Mouse (Mus musculus): Measurements from ENCODE around the gene Piezo1. TPM values are rescaled to one million over a fixed set of nuclear protein-coding genes. Genes with fewer than 3 reads are reported as not detected.
A peak's percentile ranks its signal among the peaks of the same experiment; 100 is the strongest.

Gene Piezo1
- total RNA-seq, 2 experiments from 2014 or later, result 51.5 to 54.6 TPM

DNA sequence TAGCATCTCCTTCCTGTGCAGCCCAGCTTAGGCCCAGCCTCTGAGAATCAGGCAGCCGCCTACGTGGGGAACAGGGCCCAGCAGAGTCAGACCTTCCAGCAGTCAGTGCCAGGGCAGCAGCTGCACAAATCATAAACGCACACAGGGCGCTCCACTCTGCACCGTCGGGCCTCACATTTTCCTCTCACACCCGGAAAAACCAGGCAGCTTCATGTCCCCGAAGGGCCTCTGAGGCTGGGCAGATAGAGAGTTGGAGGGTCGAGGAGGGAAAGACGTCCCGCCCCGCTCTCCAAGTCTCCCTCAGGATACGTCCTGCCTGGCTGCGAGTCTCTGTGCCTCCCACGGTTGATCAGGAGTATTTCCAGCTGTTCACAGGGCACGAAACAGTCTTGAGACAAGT, 39.6 kb downstream of the Piezo1 start:
- DNase-seq (ENCODE audit: low spot score in 2 of 2), result peak; percentile 61 to 83

DNA sequence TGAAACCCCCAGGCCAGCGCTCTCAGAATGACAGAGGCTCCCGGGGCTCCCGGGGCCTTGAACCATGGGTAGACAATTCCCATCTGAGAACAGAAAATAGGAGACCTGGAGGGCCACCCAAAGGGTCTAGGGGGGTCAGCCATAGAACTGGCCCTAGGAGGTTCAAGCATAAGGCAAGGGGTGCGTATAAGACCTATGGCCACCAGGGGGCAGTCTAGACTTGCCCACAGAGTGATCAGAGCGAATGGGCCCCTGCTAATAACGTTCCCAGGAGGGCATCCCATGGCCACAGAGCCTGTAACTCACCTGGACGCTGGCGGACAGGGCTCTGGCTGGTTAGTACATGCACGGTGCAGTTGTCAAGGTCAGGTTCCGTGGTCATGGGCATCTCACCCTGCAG, 50.3 kb downstream of the Piezo1 start:
- DNase-seq (ENCODE audit: low spot score in 2 of 2), result peak; percentile 72 to 80

DNA sequence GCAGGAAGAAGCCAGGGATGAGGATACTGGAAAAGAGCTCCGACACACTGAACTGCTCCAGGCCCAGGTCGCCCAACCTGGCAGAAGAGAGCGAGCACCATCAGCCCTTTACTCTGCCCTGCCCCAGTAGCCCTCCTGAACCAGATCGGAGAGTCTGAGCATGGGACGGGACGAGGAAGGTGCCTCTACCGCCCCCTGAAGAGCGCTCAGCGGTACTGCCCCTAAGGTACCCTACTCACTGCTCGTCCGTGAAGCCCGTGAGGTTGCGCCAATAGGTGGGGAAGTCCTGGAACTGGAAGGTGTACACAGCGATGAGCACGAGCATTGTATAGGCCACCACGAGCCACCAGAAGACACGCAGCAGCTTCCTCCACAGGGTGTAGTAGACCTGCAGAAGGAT, 53.2 kb downstream of the Piezo1 start:
- DNase-seq (ENCODE audit: low spot score in 2 of 2), result no peak

- no peak for DNase-seq (ENCODE audit: low spot score in 2 of 2)
Observed at GRCm38 (mm10) chr8:122497016-122497734, 54.0 kb downstream of the Piezo1 start.

GRCm38 (mm10) chr8:122488387-122488786, 62.7 kb downstream of the Piezo1 start:
- no peak for DNase-seq (ENCODE audit: low spot score in 2 of 2)

- no peak for DNase-seq (ENCODE audit: low spot score in 2 of 2)
Observed at GRCm38 (mm10) chr8:122484831-122485230, 66.3 kb downstream of the Piezo1 start.

- DNase-seq (ENCODE audit: low spot score in 2 of 2), result no peak
Observed at GRCm38 (mm10) chr8:122483877-122484276, 67.3 kb downstream of the Piezo1 start.

- DNase-seq (ENCODE audit: low spot score in 2 of 2), result no peak
Observed at GRCm38 (mm10) chr8:122482448-122482847, 68.7 kb downstream of the Piezo1 start.

GRCm38 (mm10) chr8:122475580-122476320, 75.4 kb downstream of the Piezo1 start, which contains the start of the genes Rnf166 and Ctu2:
TSS of gene Rnf166 (minus strand) at chr8:122476064.
TSS of gene Ctu2 (plus strand) at chr8:122476143.
- DNase-seq (ENCODE audit: low spot score in 2 of 2), result peak; percentile 92 to 93

DNA sequence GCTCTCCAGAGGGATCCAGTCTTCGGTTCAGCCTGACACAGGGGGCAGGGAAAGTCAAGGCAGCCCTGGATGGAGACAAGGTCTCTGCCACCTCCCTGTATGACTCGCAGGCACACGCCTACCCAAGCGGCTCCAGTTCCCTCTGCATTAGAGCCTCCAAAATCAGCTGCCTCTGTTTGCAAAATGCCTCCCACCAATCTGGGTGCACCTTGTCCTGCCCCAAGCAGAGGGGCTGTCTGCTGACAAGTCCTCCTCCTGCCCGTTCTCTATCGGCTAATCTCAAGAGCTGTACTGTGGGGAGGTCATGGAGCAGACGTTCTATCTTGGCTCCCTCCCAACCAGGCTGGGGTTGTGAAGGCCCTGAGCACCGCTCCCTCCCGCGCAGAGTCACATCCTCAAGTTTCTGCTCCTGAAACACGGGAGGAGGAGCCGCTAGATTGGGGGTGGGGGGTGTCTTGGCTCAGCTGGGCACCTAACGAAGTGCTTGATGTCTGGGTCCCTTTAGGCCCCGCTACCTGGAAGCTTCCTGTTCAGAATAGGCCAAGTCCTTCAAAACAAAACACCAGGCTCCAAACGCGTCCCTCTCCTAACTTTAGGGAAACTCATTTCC, 76.1 kb downstream of the Piezo1 start:
- DNase-seq (ENCODE audit: low spot score in 2 of 2), result peak in 1 of 2 experiments; percentile 58

- DNase-seq (ENCODE audit: low spot score in 2 of 2), result no peak
Observed at GRCm38 (mm10) chr8:122473911-122474421, 77.2 kb downstream of the Piezo1 start.

DNA sequence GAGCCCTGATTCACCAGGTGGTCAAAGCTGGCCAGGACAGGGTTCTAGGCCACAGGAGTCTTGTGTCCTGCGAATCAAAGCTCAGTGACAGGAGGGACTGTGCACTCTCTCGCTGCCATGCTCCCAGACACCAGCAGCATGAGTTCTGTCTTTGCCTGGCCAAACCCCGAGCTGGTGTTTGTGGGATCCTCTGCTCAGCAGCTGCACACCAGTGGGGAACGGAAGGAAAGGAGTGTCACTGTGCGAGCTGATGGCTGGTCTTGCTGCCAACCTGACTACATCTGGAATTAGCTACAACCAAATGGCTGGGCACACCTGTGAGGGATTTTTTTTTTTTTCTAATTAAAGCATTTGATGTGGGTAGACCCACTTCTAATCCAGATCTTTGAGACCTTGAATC, 80.4 kb downstream of the Piezo1 start:
- DNase-seq (ENCODE audit: low spot score in 2 of 2), result no peak

DNA sequence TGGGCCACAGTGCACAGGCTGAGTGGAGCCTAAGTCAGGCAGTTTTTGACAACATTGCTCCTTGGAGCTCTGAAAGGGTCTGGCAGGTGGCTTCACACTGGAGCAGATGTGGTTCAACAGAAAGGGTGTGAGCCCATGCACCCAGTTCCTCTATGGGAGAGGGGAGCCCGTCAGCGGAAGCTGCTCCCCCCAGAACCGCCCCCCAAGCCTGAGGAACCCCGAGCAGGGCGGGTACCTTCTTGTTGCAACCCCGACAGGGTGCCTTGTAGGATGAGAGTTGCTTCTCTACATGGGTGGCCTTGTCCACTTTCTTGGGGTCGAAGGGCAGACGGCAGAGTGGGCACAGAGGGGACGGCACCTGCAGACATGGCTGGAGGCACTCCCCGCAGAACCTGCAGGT, 81.2 kb downstream of the Piezo1 start:
- DNase-seq (ENCODE audit: low spot score in 2 of 2), result no peak

DNA sequence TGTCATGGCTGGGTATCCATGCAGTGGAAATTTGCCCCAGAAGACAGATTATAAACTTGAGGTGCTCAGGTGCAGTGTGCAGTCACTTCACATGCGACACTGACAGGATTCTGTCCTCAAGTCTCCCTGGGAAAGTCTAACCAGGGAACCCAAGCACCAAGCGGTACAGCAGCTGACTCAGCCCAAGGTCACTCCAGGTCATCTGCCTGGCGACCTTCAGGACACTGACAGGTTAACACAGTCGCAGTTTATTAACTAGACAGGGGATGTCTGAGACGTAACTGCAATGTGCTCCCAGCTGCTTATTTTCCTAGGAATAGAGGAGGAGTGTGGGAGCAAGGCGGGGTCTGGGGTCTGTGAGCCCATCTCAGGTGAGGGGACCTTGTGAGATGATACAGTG, 81.7 kb downstream of the Piezo1 start:
- no peak for DNase-seq (ENCODE audit: low spot score in 2 of 2)

DNA sequence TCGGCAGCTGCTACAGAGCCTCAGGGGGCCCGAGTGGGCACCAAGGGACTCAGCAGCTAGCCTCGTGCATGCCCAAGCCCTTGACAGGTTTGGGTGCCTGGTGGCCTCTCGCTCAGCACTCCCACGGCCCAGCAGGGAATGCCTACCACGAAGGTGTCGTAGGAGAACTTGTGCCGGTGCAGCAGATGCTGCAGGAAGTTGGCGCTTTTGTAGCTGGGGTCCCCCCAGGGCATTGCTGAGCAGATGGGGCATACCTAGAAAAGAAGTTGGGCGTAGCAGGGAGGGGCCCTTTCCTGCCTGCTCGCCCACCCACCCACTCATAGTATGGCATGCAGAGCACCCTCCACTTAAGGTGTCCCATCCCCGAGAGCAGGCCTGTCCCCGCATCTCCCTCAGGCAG, 83.3 kb downstream of the Piezo1 start:
- no peak for DNase-seq (ENCODE audit: low spot score in 2 of 2)

DNA sequence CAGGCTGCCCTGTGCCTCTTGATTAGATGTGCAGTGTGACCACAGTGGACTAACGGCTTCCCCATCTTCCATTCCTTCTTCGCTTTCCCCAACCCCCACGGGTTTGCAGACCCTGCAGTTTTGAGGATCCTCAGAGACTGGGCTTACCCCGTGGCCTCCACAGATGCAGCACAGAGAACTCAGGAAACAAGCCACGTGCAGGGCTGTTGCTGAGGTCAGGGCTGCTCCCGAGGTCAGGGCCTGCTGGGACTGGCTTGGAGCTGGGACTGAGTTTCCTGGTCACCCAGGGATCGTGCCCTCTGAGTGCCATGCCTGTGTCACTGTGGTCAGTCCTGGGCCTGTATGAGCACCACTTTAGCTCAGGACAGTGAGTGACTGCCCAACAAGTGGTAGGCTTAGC, 86.1 kb downstream of the Piezo1 start:
- DNase-seq (ENCODE audit: low spot score in 2 of 2), result no peak

- DNase-seq (ENCODE audit: low spot score in 2 of 2), result no peak
Observed at GRCm38 (mm10) chr8:122463651-122464640, 87.2 kb downstream of the Piezo1 start.

- DNase-seq (ENCODE audit: low spot score in 2 of 2), result no peak
Observed at GRCm38 (mm10) chr8:122462510-122462909, 88.6 kb downstream of the Piezo1 start.

- no peak for DNase-seq (ENCODE audit: low spot score in 2 of 2)
Observed at GRCm38 (mm10) chr8:122461473-122462148, 89.5 kb downstream of the Piezo1 start.
